Mouse (Mus musculus) left cerebral cortex, postnatal 10 days (tissue): ENCODE measurements around the gene Msh5. TPM values are rescaled to one million over a fixed set of nuclear protein-coding genes. Genes with fewer than 3 reads are reported as not detected.

Experiments used
- DNase-seq, 2 experiments: peaks; one replicate each; pipeline ENCODE4 v3.0.0; 2021 to 2022; ENCODE audit warnings: low spot score in 2 of 2, mixed read lengths in 1 of 2; ENCODE audit errors: extremely low spot score in 1 of 2
- intact Hi-C: fragments of 180-260 bp; cut with DNase I; formaldehyde crosslinking; loops from one replicate; pipeline ENCODE4 v1.15.1; 2025
- total RNA-seq, 2 experiments: library from RNA; stranded (reverse); gene quantifications; 2 replicates each; pipeline ENCODE4 v1.2.3; 2021

Gene Msh5
- total RNA-seq, 2 experiments from 2014 or later = 0.81 to 0.97 TPM

- no peak for DNase-seq
Measured at GRCm38 (mm10) chr17:35029691-35030532, 16.6 kb downstream of the Msh5 start.

GRCm38 (mm10) chr17:35028315-35028714 is 18.2 kb downstream of the Msh5 start:
- intact Hi-C loops = no loop called here

More at GRCm38 (mm10) chr17:35029691-35030532, 16.6 kb downstream of the Msh5 start:
- intact Hi-C loops = no loop called here

DNA sequence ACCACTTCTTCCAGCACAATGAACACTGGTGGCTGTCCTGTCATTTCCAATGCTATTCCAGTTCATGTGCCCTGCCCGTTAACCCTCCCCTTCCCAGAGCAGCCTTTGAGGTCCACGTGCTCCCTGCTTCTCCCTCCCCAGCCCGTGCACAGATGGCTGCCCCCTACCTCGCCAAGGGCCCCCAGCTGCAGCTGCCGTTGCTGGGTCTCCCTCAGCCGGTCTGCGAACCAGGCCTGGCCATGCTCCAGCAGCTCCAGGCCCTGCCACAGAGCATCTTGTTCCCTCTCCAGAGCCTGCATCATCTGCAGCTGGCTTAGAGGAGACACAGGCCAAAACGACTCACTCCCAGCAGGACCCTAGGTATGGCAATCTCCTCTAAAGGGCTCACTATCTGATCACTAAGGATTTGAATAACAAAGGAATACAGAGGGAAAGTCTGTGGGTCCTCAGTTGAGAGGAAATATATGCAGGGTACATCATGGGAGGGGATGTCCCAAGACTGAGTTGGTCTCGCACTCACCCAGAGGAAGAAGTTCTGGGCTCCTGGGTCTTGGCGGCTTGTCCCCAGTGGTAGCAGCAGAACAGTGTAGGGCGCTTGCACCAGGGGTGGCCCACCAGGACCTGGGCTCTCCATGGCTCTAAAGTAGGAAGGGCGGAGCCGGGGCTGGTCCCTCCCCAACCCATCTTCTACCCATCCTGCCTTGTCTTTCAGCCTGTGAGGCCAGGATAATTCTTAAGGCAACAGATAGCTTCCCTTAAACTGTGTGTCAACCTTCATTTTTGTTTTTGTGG is 19.1 kb downstream of the Msh5 start, which contains the start of gene Sapcd1:
Sapcd1 (minus strand) TSS at position 740 of the 792 bp plus-strand sequence.
- intact Hi-C loops = no loop called here
- DNase-seq = peak in 1 of 2 experiments; percentile 80

More at GRCm38 (mm10) chr17:35028315-35028714, 18.2 kb downstream of the Msh5 start:
- DNase-seq = no peak

GRCm38 (mm10) chr17:35026206-35026605 is 20.3 kb downstream of the Msh5 start:
- intact Hi-C loops = no loop called here
- DNase-seq = no peak

DNA sequence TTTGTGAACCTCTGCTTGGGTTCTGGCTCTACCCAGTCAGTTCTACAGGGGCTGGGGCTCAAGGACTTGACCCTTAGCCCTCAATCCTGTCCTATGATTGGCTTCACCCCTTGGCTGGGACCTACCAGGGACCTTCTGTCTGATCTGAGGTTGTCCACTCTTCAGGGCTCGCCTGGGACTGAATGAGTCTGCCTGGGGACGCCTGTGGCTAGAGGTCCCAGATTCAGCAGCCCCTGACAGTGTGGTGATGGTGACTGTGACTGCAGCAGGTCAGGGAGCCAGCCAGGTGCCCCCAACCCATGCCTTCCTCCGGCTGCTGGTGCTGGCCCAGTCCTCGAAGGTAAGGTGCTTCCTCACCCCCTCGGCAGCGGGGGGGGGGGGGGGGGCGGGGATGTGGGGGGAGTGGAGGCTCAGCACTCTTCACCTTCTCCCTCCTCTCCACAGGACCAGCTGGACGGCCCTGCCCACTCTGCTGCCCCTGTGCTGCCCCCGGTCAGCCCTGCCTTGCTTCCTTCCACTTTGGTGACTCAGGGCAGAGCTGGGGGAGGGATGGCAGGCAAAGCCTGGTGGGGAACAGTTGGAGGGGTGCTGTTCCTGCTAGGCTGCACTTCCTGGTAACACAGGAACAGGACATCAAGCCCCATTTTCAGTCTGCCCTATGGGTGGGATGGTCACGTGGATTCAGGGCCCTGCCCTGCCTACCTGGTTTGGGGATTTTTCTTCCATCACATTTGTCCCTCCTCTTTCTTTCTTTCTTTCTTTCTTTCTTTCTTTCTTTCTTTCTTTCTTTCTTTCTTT is 21.7 kb downstream of the Msh5 start:
- intact Hi-C loops = loop anchor here (5.0 kb wide), 2 partner anchors 32 to 82 kb away; partner anchors contain the start of genes Ddah2 and Ly6g5c
- peak in 1 of 2 experiments; percentile 54 for DNase-seq

DNA sequence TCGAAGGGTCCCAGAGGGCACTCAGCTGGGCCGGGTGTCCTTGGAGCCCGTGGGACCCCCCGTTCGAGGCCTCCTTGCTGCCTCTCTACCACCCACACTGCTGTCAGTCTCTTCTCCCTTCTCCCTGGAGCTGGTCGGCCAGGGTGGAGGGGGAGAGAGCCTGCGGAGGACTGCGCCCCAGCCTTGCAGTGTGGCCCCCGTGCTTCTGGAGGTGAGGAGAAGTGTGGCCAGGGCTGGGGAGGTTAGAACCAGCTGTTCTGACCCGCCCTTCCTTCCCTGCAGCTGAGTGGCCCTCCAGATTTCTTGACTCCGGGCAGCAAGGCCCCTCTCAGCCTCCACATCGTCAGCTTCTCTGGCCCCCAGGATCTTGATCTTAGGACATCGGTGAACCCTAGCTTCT is 22.3 kb downstream of the Msh5 start:
- intact Hi-C loops = loop anchor here (5.0 kb wide), 2 partner anchors 33 to 83 kb away; partner anchors contain the start of genes Ddah2 and Ly6g5c
- peak in 1 of 2 experiments; percentile 25 for DNase-seq

- intact Hi-C loops = loop anchor here (5.0 kb wide), 2 partner anchors 34 to 84 kb away; partner anchors contain the start of genes Ddah2 and Ly6g5c
- peak in 1 of 2 experiments; percentile 30 for DNase-seq
Measured at GRCm38 (mm10) chr17:35023756-35024155, 22.8 kb downstream of the Msh5 start.

GRCm38 (mm10) chr17:35023221-35023620 is 23.3 kb downstream of the Msh5 start:
- no peak for DNase-seq
- intact Hi-C loops = loop anchor here (5.0 kb wide), 2 partner anchors 34 to 84 kb away; partner anchors contain the start of genes Ddah2 and Ly6g5c

DNA sequence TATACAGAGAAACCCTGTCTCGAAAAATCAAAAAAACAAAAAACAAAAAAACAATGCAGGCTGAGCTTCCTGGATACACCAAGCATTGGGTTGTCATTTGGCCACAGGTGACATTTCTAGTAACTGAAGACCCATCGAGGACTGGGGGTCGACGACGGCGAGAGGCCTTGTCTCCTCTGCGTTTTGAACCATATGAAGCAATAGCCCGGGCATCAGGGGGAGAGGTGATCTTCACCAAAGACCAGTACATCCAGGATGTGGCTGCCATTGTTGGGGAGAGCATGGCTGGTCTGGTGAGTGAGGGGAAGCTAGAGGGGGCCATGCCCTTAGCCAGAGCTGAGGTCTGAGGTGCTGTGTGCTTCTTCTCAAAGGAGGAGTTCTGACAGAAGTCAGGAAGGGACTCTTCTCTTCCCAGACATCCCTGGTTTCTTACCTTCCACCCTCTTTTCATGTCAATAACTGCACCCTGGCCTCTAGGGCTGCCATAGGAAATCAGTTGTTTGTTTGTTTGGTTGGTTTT is 23.9 kb downstream of the Msh5 start:
- intact Hi-C loops = loop anchor here (5.0 kb wide), 2 partner anchors 35 to 85 kb away; partner anchors contain the start of genes Ddah2 and Ly6g5c
- no peak for DNase-seq

- intact Hi-C loops = loop anchor here (5.0 kb wide), 2 partner anchors 35 to 85 kb away; partner anchors contain the start of genes Ddah2 and Ly6g5c
- DNase-seq = no peak
Measured at GRCm38 (mm10) chr17:35021842-35022477, 24.6 kb downstream of the Msh5 start.

- intact Hi-C loops = loop anchor here (5.0 kb wide), 2 partner anchors 36 to 86 kb away; partner anchors contain the start of genes Ddah2 and Ly6g5c
- DNase-seq = peak; percentile 65 to 86
Measured at GRCm38 (mm10) chr17:35021163-35021808, 25.3 kb downstream of the Msh5 start.

DNA sequence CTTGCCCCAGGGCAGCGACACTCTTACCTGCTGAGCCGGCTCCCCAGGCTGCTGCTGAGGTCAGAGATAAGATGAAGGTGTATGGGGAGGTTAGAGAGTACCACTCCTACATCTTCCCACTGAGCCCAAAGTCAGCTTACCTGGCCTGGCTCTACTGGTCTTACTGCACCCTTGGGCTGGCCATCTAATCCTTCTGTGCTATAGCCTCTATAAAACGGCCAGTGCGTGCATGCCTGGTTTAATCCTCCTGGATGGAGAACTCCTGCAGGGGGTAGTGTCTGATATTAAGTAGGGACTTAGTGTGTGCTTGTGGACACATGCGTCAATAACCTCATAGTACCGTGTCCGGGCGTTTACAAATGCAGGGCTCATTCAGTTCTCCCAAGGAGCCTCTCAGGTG is 26.0 kb downstream of the Msh5 start:
- DNase-seq = no peak
- intact Hi-C loops = loop anchor here (5.0 kb wide), 2 partner anchors 37 to 87 kb away; partner anchors contain the start of genes Ddah2 and Ly6g5c

DNA sequence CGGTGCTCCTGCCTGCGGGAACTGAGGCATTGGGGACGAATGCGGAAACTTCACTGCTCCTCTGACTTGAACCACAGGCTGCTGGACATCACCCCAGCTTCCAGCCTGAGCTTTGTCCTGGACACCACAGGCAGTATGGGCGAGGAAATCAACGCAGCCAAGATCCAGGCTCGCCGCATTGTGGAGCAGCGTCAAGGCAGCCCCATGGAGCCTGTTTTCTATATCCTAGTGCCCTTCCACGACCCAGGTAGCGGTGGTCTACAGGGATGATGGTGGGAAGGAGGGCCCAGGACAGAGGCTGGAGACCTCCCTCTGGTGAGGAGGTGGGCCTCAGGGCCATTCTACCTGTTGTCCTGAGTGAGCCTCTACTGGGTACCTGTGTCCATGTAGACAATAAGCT is 26.7 kb downstream of the Msh5 start:
- DNase-seq = no peak

DNA sequence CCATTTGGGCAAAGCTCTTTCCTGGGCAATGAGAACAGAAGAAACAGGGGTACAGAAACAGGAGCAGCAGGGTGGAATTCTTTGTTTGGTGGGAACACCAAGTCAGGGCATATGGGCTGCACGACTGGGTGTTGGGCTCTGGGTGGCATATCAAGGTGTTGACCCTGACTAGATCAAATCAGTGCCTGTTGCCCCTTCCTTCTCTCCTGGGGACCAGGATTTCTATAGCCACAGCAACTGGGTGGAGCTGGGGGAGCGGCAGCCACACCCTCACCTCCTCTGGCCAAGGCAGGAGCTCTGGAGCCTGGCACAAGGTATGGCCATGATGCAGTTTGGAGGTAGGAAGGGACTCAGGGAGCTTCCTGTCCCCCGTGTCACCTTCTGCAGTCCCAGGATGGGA is 28.4 kb downstream of the Msh5 start:
- intact Hi-C loops = loop anchor here (5.0 kb wide), 2 partner anchors 79 to 99 kb away; partner anchors contain the start of gene Ly6g5b
- DNase-seq = no peak

More for the DNA sequence above, 26.7 kb downstream of the Msh5 start:
- intact Hi-C loops = loop anchor here (5.0 kb wide), 4 partner anchors 37 to 97 kb away; partner anchors contain the start of genes Ddah2, Ly6g5b and Ly6g5c

DNA sequence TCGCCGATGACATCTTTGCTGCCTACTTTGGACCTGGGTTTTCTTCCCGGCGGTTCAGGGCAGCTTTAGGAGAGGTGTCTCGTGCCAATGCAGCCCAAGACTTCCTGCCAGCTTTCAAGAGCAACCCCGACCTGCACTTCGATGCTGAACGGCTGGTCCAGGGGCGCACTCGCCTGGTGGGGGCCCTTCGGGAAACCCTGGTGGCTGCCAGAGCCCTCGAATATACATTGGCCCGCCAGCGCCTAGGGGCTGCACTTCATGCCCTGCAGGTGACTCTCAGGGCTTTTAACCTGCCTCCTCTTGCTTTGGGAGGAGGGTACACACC is 28.9 kb downstream of the Msh5 start:
- no peak for DNase-seq
- intact Hi-C loops = loop anchor here (5.0 kb wide), 2 partner anchors 80 to 100 kb away; partner anchors contain the start of gene Ly6g5b

- DNase-seq = no peak
- intact Hi-C loops = loop anchor here (5.0 kb wide), 2 partner anchors 80 to 100 kb away; partner anchors contain the start of gene Ly6g5b
Measured at GRCm38 (mm10) chr17:35016791-35017705, 29.5 kb downstream of the Msh5 start.
